Mouse (Mus musculus) granulocyte monocyte progenitor cell, adult 5-6 weeks (primary cell): ENCODE data around the gene Tkfc. TPM values are rescaled to one million over a fixed set of nuclear protein-coding genes. Genes with fewer than 3 reads are reported as not detected.

Experiments
- ATAC-seq: replicated peaks from 2 replicates; pipeline ENCODE4 v1.8.0; 2016; ENCODE audit warnings: mild to moderate bottlenecking, moderate TSS enrichment, inconsistent platforms; ENCODE audit not compliant: poor library complexity, severe bottlenecking
- total RNA-seq, 2 experiments: library from RNA; stranded (forward) in 1 of 2; stranded (reverse) in 1 of 2; fragments of 200-712, 200-1000 nt in 1 of 2; fragments of >200 nt in 1 of 2; fragmentation: Nextera tagmentation in 1 of 2; gene quantifications; 2 replicates each; pipeline ENCODE4 v1.2.3; 2014 to 2017

The Tkfc gene
- 12.8 and 13.0 TPM in 2 replicates for total RNA-seq (2014; fragmentation: Nextera tagmentation)
- 5.0 and 7.1 TPM in 2 replicates for total RNA-seq (2017)

- ATAC-seq: peak; percentile 90
Measured at GRCm38 (mm10) chr19:10605293-10605900, at the start of gene Tkfc, which contains the start of gene Ddb1. Tkfc (minus strand) TSS chr19:10605654. Ddb1 (plus strand) TSS chr19:10605327.

DNA sequence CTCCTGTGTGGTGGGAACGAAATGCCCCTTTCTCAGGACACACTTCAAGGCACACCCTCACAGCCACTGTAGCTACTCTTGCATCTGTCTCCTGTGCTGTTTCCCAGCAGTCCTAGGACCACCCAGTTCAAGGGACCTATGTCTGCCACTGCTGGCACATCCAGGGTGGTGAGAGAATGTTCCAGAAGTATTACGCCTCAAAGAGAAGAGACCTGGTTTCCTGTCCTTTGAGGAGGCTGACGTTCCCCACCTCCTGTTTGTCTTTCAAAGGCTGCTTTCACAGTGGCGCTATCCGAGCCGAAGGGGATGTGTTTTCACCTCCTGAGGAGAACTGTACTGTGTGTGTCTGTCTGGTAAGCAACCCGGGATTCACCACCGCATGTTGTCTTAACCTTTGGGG lies 42.7 kb upstream of the Tkfc start:
- no peak for ATAC-seq

- no peak for ATAC-seq
Measured at GRCm38 (mm10) chr19:10645616-10646015, 40.2 kb upstream of the Tkfc start.

GRCm38 (mm10) chr19:10640589-10641378 lies 35.3 kb upstream of the Tkfc start:
- no peak; the same call in 1 of the 2 replicates for ATAC-seq

DNA sequence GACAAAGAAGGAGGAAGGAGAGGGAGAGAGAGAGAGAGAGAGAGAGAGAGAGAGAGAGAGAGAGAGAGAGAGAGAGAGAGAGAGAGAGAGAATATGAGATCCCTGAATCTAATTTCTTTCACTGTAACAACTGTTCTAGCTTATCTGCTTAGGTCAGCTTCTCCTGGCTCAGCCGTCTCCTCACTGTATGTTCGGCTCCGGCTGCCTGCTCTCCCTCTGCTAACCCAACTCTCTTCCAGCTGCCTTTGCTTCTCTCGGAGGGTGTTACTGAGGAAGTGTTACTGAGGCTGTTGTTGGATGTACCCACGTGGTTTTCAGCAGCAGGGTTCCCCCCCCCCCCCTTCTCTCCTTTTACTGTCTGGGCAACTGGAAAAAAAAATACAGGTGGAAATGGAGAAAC lies 34.6 kb upstream of the Tkfc start:
- peak; percentile 55 for ATAC-seq

DNA sequence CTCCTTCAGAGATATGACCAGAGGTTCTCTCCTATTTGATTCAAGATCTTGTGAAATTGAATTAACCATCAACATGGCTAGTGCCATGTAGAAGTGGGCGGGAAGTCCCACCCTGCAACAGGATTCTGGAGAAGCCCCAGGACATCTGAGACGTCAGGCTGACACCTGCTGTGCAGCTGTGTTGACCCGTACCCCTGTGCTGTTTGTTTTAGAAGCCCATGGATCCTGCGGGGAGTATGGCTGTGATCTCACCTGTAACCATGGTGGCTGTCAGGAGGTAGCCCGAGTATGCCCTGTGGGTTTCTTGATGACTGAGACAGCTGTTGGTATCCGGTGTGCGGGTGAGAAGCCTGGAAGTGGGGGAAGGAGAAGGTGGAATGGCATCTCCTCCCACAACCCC lies 32.4 kb upstream of the Tkfc start:
- no peak for ATAC-seq

- ATAC-seq: peak; percentile 46
Measured at GRCm38 (mm10) chr19:10634872-10635318, 29.4 kb upstream of the Tkfc start.

DNA sequence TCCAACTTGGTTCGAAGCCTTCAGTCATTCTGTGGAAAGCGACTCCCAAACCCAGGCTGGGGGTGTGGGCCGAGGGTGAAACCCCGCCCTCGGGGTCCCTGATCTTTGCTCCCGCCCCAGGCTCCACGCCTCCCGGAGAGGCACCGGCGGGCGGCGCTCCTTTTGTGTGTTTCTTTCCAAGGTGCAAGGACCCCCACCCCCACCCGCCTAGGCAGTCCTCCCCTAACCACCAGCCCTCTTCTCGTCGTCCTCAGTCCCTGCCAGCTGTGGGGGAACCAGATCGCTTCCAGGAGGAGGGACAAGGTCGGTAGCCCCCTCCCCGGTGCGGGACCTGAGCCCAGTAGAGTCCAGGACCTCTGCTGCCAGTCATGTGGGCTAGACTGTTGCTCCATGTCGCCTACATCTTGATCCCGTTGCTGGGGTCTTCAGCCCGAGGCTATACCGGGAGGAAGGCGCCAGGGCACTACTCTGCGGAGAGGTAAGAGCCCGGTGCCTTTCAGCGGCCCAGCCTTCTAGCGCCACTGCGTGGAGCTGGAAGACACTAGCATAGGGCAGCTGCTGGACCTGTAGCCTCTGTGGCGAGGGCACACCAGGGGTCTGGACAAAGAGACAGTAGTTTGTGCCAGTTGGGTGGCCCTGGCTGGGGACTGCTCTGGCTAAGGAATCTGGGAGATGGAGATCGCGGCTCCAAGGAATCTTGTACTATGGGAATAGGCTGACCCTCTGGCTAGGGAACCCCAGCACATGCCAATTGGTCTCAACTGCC lies 28.8 kb upstream of the Tkfc start, which contains the start of gene Vwce:
Vwce (plus strand) TSS at position 108 of the 766 bp plus-strand sequence.
- peak; percentile 69 for ATAC-seq

DNA sequence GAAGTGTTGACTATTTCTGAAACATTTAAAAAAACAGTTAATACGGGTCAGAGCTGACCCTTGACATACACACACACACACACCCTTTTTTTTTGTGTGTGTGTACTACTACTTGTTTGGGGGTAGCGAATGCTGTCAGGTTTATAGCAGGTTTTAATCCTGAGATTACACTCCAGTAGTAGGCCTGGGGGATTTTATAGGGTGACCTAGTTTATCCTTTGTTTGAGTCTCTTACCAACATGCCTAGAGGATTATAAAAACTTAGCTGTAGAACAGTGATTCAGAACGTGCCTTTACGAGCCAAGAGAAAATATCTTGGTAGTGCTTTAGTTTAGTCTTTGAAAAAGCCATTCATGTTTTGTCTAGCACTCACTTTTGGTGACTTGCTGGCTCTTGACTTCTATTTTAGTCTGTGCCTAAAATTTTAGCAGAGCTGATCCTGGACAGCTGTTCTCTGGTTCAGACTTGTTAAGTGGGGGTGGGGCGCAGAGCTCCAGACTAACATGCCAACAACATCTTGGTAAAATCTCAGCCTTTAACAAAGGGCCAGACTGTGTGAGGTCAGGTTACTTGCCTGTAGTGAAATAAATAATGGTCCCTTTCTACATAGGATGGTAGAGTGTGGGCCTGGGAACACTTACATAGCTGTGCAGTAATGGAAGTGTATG lies 3.3 kb upstream of the Tkfc start:
- ATAC-seq: no peak

- no peak; the same call in 1 of the 2 replicates for ATAC-seq
Measured at GRCm38 (mm10) chr19:10605901-10606622, 608 bp upstream of the Tkfc start.

GRCm38 (mm10) chr19:10604534-10604933 lies 920 bp downstream of the Tkfc start:
- no peak for ATAC-seq

- no peak for ATAC-seq
Measured at GRCm38 (mm10) chr19:10603660-10604523, 1.6 kb downstream of the Tkfc start.

- peak; percentile 36 for ATAC-seq
Measured at GRCm38 (mm10) chr19:10602787-10603186, 2.7 kb downstream of the Tkfc start.

- no peak for ATAC-seq
Measured at GRCm38 (mm10) chr19:10602247-10602769, 3.1 kb downstream of the Tkfc start.

- ATAC-seq: no peak
Measured at GRCm38 (mm10) chr19:10599648-10600047, 5.8 kb downstream of the Tkfc start.

DNA sequence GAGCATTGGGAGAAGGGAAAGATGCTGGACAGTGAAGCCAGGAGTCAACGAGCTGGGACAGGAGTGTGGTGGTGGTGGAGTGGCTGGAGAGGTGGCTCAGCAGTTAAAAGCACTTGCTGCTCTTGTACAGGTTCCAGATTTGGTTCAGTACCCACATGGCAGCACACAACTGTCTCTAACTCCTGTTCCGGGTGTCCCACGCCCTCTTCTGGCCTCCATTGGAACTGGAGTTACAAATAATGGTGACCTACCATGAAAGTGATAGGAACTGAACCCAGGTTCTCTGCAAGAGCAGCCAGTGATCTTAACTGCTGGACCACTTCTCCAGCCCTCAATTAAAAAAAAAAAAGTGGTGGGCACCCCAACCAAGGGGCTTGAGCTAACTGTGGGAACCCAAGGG lies 7.3 kb downstream of the Tkfc start:
- peak; percentile 56 for ATAC-seq

- no peak for ATAC-seq
Measured at GRCm38 (mm10) chr19:10591659-10592377, 13.6 kb downstream of the Tkfc start.

DNA sequence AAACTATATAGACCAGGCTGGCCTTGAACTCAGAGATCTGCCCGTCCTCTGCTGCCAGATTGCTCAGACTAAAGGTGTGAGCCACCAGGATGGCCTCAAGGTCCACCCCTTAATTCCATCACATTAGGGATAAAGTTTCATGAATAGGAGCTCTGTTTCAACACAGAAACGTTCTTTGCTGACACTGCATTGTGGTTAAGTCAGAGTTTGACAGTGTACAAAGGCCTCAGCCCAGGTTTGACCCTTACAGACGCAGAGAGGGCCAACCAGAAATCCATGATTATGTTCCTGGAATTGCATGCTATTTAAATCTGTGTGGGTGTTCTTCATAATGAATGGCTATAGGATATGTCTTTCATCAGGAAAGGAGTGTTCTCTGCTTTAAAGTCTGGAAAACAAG lies 15.2 kb downstream of the Tkfc start:
- no peak for ATAC-seq
